Mouse (Mus musculus): ENCODE data around the gene BC049715. TPM values are rescaled to one million over a fixed set of nuclear protein-coding genes. Genes with fewer than 3 reads are reported as not detected.
"Not testable (repeated sequence)": the region's sequence is repeated elsewhere in the genome, so short reads cannot be mapped to it uniquely, and the experiment has no call there.

The BC049715 gene
- total RNA-seq (2017) = 0.96 to 3.7 TPM (median 2.5 TPM) in 3 replicates

- ATAC-seq (replicated peaks; ENCODE audit: insufficient number of reproducible peaks, low FRiP score, low TSS enrichment, poor library complexity, severe bottlenecking) = no peak
Measured at GRCm38 (mm10) chr6:136827516-136827880, at the start of gene BC049715. BC049715 (plus strand) TSS chr6:136827626.

DNA sequence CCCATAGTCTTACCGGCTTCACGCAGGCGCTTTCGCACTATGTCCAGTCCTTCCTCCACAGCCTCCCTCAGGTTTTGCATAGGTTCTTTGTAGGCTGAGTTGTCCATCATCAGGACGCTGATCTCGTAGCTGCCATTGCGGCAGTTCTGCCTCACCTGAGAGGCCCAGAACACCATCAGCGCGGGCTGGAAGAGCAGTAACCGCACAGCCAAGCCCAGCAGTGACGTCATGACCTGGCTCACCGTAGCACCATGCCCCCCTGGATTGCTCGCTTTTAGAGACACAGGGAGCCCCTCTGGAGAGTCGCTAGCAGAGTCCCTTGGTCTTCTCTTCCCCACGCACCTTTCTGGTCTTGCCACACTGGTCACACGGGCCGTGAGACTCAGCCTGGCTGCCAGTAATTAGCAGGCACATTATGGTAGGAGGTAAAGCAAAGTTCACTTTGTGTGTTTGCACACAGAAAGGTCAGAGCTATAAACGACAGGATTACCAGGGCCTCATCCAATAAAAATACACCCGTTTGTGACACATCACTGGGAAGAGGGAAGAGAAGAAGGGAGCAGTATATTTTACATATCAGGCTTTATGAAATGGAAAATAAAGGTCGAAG, 45.9 kb upstream of the BC049715 start, which contains the start of gene Gucy2c:
TSS of gene Gucy2c (minus strand) at position 389 of the 610 bp plus-strand sequence.
- no peak for ATAC-seq (replicated peaks; ENCODE audit: insufficient number of reproducible peaks, low FRiP score, low TSS enrichment, poor library complexity, severe bottlenecking)

GRCm38 (mm10) chr6:136782146-136782545, 45.3 kb upstream of the BC049715 start:
- ATAC-seq (replicated peaks; ENCODE audit: insufficient number of reproducible peaks, low FRiP score, low TSS enrichment, poor library complexity, severe bottlenecking) = no peak

DNA sequence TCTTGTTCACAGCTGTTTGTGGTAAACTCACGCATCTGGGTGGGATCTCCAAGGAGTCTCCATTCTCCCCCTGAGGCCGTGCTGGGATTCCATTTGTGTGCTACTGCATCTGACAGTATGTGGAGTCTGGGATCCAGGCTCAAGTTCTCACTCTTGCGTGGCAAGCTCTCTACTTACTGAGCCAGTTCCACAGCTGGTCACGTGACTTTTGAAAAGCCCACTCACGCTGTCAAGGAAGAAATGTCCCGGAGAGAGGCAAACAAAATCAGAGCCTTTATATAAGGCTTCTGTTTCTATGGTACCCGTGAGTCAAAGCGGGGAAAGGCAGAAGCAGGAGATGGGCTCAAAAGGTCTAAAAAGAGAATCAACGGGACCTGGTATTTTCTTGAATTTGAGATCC, 44.7 kb upstream of the BC049715 start:
- ATAC-seq (replicated peaks; ENCODE audit: insufficient number of reproducible peaks, low FRiP score, low TSS enrichment, poor library complexity, severe bottlenecking) = no peak

DNA sequence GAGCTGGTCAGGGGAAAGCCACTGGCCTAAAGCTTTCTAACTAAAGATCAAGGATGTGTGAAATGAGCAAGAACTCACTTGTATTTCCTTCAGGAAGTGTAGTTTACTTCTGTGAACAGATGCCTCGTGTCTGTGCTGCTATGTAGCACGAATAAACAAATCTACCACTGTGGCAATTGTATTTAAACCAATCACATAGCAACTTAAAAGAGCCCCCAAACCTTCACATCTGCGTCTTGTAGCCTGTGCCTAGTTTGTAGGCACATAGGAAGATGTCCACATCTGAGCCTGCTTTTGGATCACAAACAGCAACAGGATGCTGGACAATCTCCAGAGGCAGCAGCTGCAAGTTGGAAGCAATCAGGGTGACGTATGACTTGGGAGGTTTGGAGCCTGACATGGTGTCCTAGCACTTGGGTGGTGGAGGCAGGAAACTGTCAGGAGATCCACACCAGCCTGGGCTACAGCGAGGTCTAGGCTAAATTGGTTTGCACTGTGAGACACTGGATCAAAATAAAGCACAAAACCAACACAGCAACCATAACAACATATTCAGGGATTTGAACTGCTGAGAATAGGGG, 37.9 kb upstream of the BC049715 start:
- ATAC-seq (replicated peaks; ENCODE audit: insufficient number of reproducible peaks, low FRiP score, low TSS enrichment, poor library complexity, severe bottlenecking) = no peak

GRCm38 (mm10) chr6:136792884-136793758, 34.3 kb upstream of the BC049715 start:
- no peak for ATAC-seq (replicated peaks; ENCODE audit: insufficient number of reproducible peaks, low FRiP score, low TSS enrichment, poor library complexity, severe bottlenecking)

DNA sequence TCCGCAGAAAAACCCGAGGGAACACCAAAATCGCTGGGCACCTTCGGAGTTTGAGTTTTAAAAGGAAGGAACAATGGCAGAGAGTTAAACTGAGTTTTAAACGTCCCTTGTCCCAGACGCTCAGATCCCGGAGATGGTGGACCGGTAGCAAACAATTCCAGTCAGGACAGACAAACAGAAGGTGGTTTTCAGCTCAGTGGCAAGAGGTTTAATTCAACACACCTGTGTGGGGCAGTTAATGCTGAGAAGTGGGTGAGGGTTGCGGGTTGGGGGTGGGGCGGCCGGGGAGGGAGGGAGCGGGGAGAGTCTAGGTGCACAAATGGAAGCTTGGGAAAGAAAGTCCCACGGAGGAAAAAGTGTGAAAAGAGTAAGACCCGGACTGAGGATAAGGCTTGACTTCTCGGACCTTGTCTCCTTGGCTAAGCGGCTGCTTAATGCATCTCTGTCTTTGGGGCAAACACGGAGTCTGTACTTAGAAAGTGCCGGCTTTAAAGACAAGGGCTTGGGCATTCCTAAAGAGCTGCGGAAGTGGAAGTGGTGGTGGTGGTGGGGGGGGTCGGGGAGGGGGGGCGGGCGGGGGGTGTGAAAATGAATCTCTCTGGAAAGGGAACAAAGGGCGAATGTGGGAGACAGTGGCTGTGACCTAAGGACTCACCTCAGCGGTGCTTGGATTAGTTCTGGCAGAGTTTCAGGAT, 33.4 kb upstream of the BC049715 start:
- ATAC-seq (replicated peaks; ENCODE audit: insufficient number of reproducible peaks, low FRiP score, low TSS enrichment, poor library complexity, severe bottlenecking) = no peak

DNA sequence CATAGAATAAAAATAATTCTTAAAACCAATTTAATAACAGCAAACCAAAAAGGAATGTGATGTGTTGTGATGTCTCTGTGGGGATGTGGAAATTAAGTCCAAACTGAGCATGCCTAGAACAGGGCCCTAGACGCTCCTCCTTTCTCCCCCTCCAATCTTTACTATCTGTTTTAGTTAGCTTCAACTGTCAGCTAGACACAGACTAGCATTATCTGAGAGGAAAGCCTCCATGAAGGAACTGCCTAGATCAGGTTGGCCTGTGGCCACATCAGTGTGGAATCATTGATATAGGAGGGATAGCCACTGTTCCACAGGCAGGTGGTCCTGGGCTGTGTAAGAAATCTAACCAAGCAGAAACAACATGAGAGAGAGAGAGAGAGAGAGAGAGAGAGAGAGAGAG, 32.3 kb upstream of the BC049715 start:
- no peak for ATAC-seq (replicated peaks; ENCODE audit: insufficient number of reproducible peaks, low FRiP score, low TSS enrichment, poor library complexity, severe bottlenecking)

- no peak for ATAC-seq (replicated peaks; ENCODE audit: insufficient number of reproducible peaks, low FRiP score, low TSS enrichment, poor library complexity, severe bottlenecking)
Measured at GRCm38 (mm10) chr6:136795850-136796249, 31.6 kb upstream of the BC049715 start.

DNA sequence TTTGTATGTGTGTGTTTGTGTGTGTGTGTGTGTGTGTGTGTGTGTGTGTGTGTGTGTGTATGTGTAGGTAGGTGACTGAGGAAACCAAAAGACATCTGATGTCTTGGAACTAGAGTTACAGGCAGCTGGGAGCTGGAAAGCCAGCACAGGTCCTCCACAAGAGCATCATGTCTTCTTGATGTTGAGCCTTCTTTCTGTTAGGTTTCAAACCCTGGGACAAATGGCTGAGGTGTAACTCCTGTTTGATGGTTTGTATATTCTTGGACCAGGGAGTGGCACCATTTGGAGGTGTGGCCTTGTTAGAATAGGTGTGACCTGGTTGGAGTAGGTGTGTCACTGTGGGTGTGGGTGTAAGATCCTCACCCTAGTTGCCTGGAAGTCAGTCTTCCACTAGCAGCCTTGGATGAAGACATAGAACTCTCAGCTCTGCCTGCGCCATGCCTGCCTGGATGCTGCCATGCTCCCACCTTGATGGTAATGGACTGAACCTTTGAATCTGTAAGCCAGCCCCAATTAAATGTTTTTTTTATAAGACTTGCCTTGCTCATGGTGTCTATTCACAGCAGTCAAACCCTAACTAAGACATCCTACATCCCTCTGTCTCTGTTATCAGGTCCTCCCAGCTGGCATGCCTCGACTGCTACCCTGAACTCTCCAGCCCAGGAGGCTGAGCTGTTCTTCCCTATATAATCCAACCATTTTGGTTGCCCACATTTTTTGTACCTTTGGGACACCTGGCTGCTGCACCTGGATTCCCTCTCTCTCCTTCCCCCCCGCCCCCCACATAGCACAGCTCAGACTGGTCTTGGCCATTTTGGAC, 29.3 kb upstream of the BC049715 start:
- not testable (repeated sequence) for ATAC-seq (replicated peaks; ENCODE audit: insufficient number of reproducible peaks, low FRiP score, low TSS enrichment, poor library complexity, severe bottlenecking)

- no peak for ATAC-seq (replicated peaks; ENCODE audit: insufficient number of reproducible peaks, low FRiP score, low TSS enrichment, poor library complexity, severe bottlenecking)
Measured at GRCm38 (mm10) chr6:136800710-136801109, 26.7 kb upstream of the BC049715 start.

DNA sequence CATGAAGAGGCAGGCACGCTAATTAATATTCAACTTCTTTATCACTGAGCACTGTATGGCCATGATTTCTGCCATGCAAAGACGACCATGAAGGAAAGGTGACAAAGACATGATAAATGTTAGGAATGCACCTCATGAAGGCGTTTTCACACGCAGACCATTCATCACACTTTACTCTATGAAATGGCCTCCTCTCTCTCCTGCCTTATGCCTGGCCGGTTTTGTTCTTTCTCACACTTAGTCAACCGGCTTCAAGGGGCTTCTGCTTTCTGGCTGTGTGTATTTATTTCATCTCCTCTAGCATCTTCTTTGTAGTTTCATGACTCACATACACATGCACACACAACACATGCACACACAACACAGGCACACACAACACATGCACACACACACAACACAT, 26.2 kb upstream of the BC049715 start:
- no peak for ATAC-seq (replicated peaks; ENCODE audit: insufficient number of reproducible peaks, low FRiP score, low TSS enrichment, poor library complexity, severe bottlenecking)

GRCm38 (mm10) chr6:136803093-136803738, 24.2 kb upstream of the BC049715 start:
- 0 out of 2 replicates have a peak, but pooled peaks have one; percentile 1 for ATAC-seq (replicated peaks; ENCODE audit: insufficient number of reproducible peaks, low FRiP score, low TSS enrichment, poor library complexity, severe bottlenecking)

- peak; percentile 50 for ATAC-seq (replicated peaks; ENCODE audit: insufficient number of reproducible peaks, low FRiP score, low TSS enrichment, poor library complexity, severe bottlenecking)
Measured at GRCm38 (mm10) chr6:136803739-136804633, 23.4 kb upstream of the BC049715 start, which contains the start of gene Hist4h4. Hist4h4 (minus strand) TSS chr6:136804415.

GRCm38 (mm10) chr6:136804705-136805408, 22.6 kb upstream of the BC049715 start:
- no peak for ATAC-seq (replicated peaks; ENCODE audit: insufficient number of reproducible peaks, low FRiP score, low TSS enrichment, poor library complexity, severe bottlenecking)

DNA sequence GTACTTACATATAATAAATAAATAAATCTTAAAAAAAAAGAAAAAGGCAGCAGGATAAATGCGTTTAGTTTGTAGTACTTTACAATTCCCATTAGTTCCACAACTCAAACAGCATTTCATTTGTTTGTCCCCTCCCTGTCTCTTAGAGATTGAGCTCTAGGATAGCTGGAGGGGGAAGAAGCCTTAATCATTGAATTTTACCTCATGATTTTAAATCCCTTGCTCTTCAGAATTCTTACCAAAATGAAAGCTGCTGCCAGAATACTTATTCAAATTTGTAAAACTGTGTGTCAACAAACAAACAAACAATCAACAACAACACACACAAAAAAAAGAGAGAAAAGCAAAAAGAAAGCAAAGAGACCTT, 22.0 kb upstream of the BC049715 start:
- no peak for ATAC-seq (replicated peaks; ENCODE audit: insufficient number of reproducible peaks, low FRiP score, low TSS enrichment, poor library complexity, severe bottlenecking)
